Mouse (Mus musculus): Measurements from ENCODE around the gene Plbd2. TPM values are rescaled to one million over a fixed set of nuclear protein-coding genes. Genes with fewer than 3 reads are reported as not detected.

The Plbd2 gene
- polyA plus RNA-seq (2015; fragmentation: Nextera tagmentation; extraction: Ambion mirVana) = 28.7 and 30.6 TPM in 2 replicates

GRCm38 (mm10) chr5:120503144-120503795, at the start of gene Plbd2:
TSS of gene Plbd2 (minus strand) at chr5:120503625.
- Histone ChIP-seq H3K27ac (ENCODE audit: low read length) (0 out of 2 replicates have a peak within 1 kb of the TSS, but pooled peaks have one; percentile 10), H3K9me3 (replicated peaks; ENCODE audit: control insufficient read depth, low read length, poor library complexity, severe bottlenecking) (no peaks in the 10 kb centered on the region), H3K4me3 (ENCODE audit: low read depth, low read length) (peak within 1 kb of the TSS; percentile 73), H3K36me3 (ENCODE audit: control insufficient read depth, insufficient read depth, low read length) (0 out of 2 replicates have a peak, but pooled peaks cover 3% of the 10 kb centered on the region), H3K4me2 (ENCODE audit: low read length) (peak within 1 kb of the TSS; percentile 72), H3K9ac (ENCODE audit: low read depth, low read length) (peak within 1 kb of the TSS; percentile 91), H3K27me3 (ENCODE audit: control insufficient read depth, insufficient read depth, low read depth, low read length) (no peaks in the 10 kb centered on the region), H3K4me1 (ENCODE audit: control insufficient read depth, insufficient read depth, low read length) (peaks cover 9% of the 10 kb centered on the region; the same call in 1 of the 2 replicates)
- peak; percentile 74 for ATAC-seq
- under 1% methylated on average over 52 of the region's 55 CpGs for WGBS

GRCm38 (mm10) chr5:120550673-120551072, 47.2 kb upstream of the Plbd2 start:
- Histone ChIP-seq H3K9ac (ENCODE audit: low read depth, low read length) (no peak overlapping the region), H3K4me1 (ENCODE audit: control insufficient read depth, insufficient read depth, low read length) (no peaks in the 10 kb centered on the region), H3K36me3 (ENCODE audit: control insufficient read depth, insufficient read depth, low read length) (peaks cover 10% of the 10 kb centered on the region), H3K27ac (ENCODE audit: low read length) (no peak overlapping the region), H3K4me2 (ENCODE audit: low read length) (no peak overlapping the region), H3K4me3 (ENCODE audit: low read depth, low read length) (no peak overlapping the region), H3K27me3 (ENCODE audit: control insufficient read depth, insufficient read depth, low read depth, low read length) (no peaks in the 10 kb centered on the region), H3K9me3 (replicated peaks; ENCODE audit: control insufficient read depth, low read length, poor library complexity, severe bottlenecking) (no peaks in the 10 kb centered on the region)
- no peak for ATAC-seq
- 99% methylated on average over 5 of the region's 5 CpGs for WGBS

- H3K4me3 ChIP-seq (ENCODE audit: low read depth, low read length) = no peak overlapping the region
- H3K9me3 ChIP-seq (replicated peaks; ENCODE audit: control insufficient read depth, low read length, poor library complexity, severe bottlenecking) = no peaks in the 10 kb centered on the region
- H3K9ac ChIP-seq (ENCODE audit: low read depth, low read length) = no peak overlapping the region
- no peak for ATAC-seq
- H3K4me1 ChIP-seq (ENCODE audit: control insufficient read depth, insufficient read depth, low read length) = no peaks in the 10 kb centered on the region
- 89% methylated on average over 5 of the region's 5 CpGs for WGBS
- peaks cover 10% of the 10 kb centered on the region; the same call in 1 of the 2 replicates for H3K36me3 ChIP-seq (ENCODE audit: control insufficient read depth, insufficient read depth, low read length)
- no peak overlapping the region for H3K4me2 ChIP-seq (ENCODE audit: low read length)
- no peaks in the 10 kb centered on the region for H3K27me3 ChIP-seq (ENCODE audit: control insufficient read depth, insufficient read depth, low read depth, low read length)
- H3K27ac ChIP-seq (ENCODE audit: low read length) = no peak overlapping the region
Measured at GRCm38 (mm10) chr5:120550137-120550536, 46.7 kb upstream of the Plbd2 start.

GRCm38 (mm10) chr5:120548236-120548850, 44.9 kb upstream of the Plbd2 start:
- H3K27ac ChIP-seq (ENCODE audit: low read length) = no peak overlapping the region
- no peaks in the 10 kb centered on the region for H3K9me3 ChIP-seq (replicated peaks; ENCODE audit: control insufficient read depth, low read length, poor library complexity, severe bottlenecking)
- H3K9ac ChIP-seq (ENCODE audit: low read depth, low read length) = no peak overlapping the region
- no peaks in the 10 kb centered on the region for H3K4me1 ChIP-seq (ENCODE audit: control insufficient read depth, insufficient read depth, low read length)
- ATAC-seq = no peak
- 87% methylated on average over 11 of the region's 11 CpGs for WGBS
- no peak overlapping the region for H3K4me3 ChIP-seq (ENCODE audit: low read depth, low read length)
- H3K27me3 ChIP-seq (ENCODE audit: control insufficient read depth, insufficient read depth, low read depth, low read length) = no peaks in the 10 kb centered on the region
- peaks cover 9% of the 10 kb centered on the region; the same call in 1 of the 2 replicates for H3K36me3 ChIP-seq (ENCODE audit: control insufficient read depth, insufficient read depth, low read length)
- no peak overlapping the region for H3K4me2 ChIP-seq (ENCODE audit: low read length)

GRCm38 (mm10) chr5:120536632-120537031, 33.2 kb upstream of the Plbd2 start:
- no peaks in the 10 kb centered on the region for H3K36me3 ChIP-seq (ENCODE audit: control insufficient read depth, insufficient read depth, low read length)
- ATAC-seq = no peak
- H3K4me1 ChIP-seq (ENCODE audit: control insufficient read depth, insufficient read depth, low read length) = peaks cover 3% of the 10 kb centered on the region; the same call in 1 of the 2 replicates
- no peak overlapping the region for H3K4me3 ChIP-seq (ENCODE audit: low read depth, low read length)
- H3K4me2 ChIP-seq (ENCODE audit: low read length) = no peak overlapping the region
- peak overlapping the region; percentile 6; the same call in 1 of the 2 replicates for H3K27ac ChIP-seq (ENCODE audit: low read length)
- no peaks in the 10 kb centered on the region for H3K9me3 ChIP-seq (replicated peaks; ENCODE audit: control insufficient read depth, low read length, poor library complexity, severe bottlenecking)
- no peaks in the 10 kb centered on the region for H3K27me3 ChIP-seq (ENCODE audit: control insufficient read depth, insufficient read depth, low read depth, low read length)
- no peak overlapping the region for H3K9ac ChIP-seq (ENCODE audit: low read depth, low read length)
- 56% methylated on average over 5 of the region's 5 CpGs for WGBS

- H3K4me2 ChIP-seq (ENCODE audit: low read length) = no peak overlapping the region
- no peaks in the 10 kb centered on the region for H3K36me3 ChIP-seq (ENCODE audit: control insufficient read depth, insufficient read depth, low read length)
- H3K4me3 ChIP-seq (ENCODE audit: low read depth, low read length) = no peak overlapping the region
- ATAC-seq = no peak; the same call in 1 of the 2 replicates
- no peak overlapping the region for H3K9ac ChIP-seq (ENCODE audit: low read depth, low read length)
- 78% methylated on average over 13 of the region's 13 CpGs for WGBS
- H3K9me3 ChIP-seq (replicated peaks; ENCODE audit: control insufficient read depth, low read length, poor library complexity, severe bottlenecking) = no peaks in the 10 kb centered on the region
- no peaks in the 10 kb centered on the region for H3K27me3 ChIP-seq (ENCODE audit: control insufficient read depth, insufficient read depth, low read depth, low read length)
- H3K27ac ChIP-seq (ENCODE audit: low read length) = peak overlapping the region; percentile 6; the same call in 1 of the 2 replicates
- peaks cover 3% of the 10 kb centered on the region; the same call in 1 of the 2 replicates for H3K4me1 ChIP-seq (ENCODE audit: control insufficient read depth, insufficient read depth, low read length)
Measured at GRCm38 (mm10) chr5:120536046-120536445, 32.6 kb upstream of the Plbd2 start.

GRCm38 (mm10) chr5:120534686-120535075, 31.3 kb upstream of the Plbd2 start:
- Histone ChIP-seq H3K4me3 (ENCODE audit: low read depth, low read length) (no peak overlapping the region), H3K27ac (ENCODE audit: low read length) (peak overlapping the region; percentile 77), H3K36me3 (ENCODE audit: control insufficient read depth, insufficient read depth, low read length) (no peaks in the 10 kb centered on the region), H3K9ac (ENCODE audit: low read depth, low read length) (no peak overlapping the region), H3K27me3 (ENCODE audit: control insufficient read depth, insufficient read depth, low read depth, low read length) (no peaks in the 10 kb centered on the region), H3K9me3 (replicated peaks; ENCODE audit: control insufficient read depth, low read length, poor library complexity, severe bottlenecking) (no peaks in the 10 kb centered on the region), H3K4me1 (ENCODE audit: control insufficient read depth, insufficient read depth, low read length) (peaks cover 3% of the 10 kb centered on the region; the same call in 1 of the 2 replicates), H3K4me2 (ENCODE audit: low read length) (no peak overlapping the region)
- WGBS = 45% methylated on average over 2 of the region's 2 CpGs
- peak; percentile 41 for ATAC-seq

- peaks cover 3% of the 10 kb centered on the region; the same call in 1 of the 2 replicates for H3K4me1 ChIP-seq (ENCODE audit: control insufficient read depth, insufficient read depth, low read length)
- H3K27me3 ChIP-seq (ENCODE audit: control insufficient read depth, insufficient read depth, low read depth, low read length) = no peaks in the 10 kb centered on the region
- H3K36me3 ChIP-seq (ENCODE audit: control insufficient read depth, insufficient read depth, low read length) = no peaks in the 10 kb centered on the region
- H3K9me3 ChIP-seq (replicated peaks; ENCODE audit: control insufficient read depth, low read length, poor library complexity, severe bottlenecking) = no peaks in the 10 kb centered on the region
- no peak overlapping the region for H3K9ac ChIP-seq (ENCODE audit: low read depth, low read length)
- peak overlapping the region; percentile 77 for H3K27ac ChIP-seq (ENCODE audit: low read length)
- 40% methylated on average over 15 of the region's 15 CpGs for WGBS
- peak; percentile 68 for ATAC-seq
- H3K4me3 ChIP-seq (ENCODE audit: low read depth, low read length) = no peak overlapping the region
- no peak overlapping the region for H3K4me2 ChIP-seq (ENCODE audit: low read length)
Measured at GRCm38 (mm10) chr5:120534071-120534685, 30.8 kb upstream of the Plbd2 start.
